Mouse (Mus musculus) erythroblast, embryonic 14.5 days (primary cell): ENCODE data around the gene Emc6. TPM values are rescaled to one million over a fixed set of nuclear protein-coding genes. Genes with fewer than 3 reads are reported as not detected.

Experiments used
- H3K27me3 ChIP-seq: 2 replicates; pipeline ENCODE4 v1.6.1; 2012; ENCODE audit warnings: inconsistent platforms; ENCODE audit not compliant: control insufficient read depth
- H3K36me3 ChIP-seq: 2 replicates; pipeline ENCODE4 v1.6.1; 2012; ENCODE audit warnings: mild to moderate bottlenecking, inconsistent platforms; ENCODE audit not compliant: control insufficient read depth
- H3K4me1 ChIP-seq: 2 replicates; pipeline ENCODE4 v1.6.1; 2012; ENCODE audit warnings: inconsistent platforms; ENCODE audit not compliant: control insufficient read depth
- H3K4me3 ChIP-seq: replicated peaks from 2 replicates; pipeline ENCODE3; 2012; ENCODE audit warnings: moderate library complexity, mild to moderate bottlenecking, inconsistent platforms
- H3K9me3 ChIP-seq: 2 replicates; pipeline ENCODE4 v1.6.1; 2012; ENCODE audit warnings: low read length, inconsistent platforms, mixed read lengths; ENCODE audit not compliant: control insufficient read depth
- GATA1 ChIP-seq: IDR thresholded peaks from 2 replicates; pipeline ENCODE4 v1.6.1; 2012; ENCODE audit warnings: low read length, inconsistent platforms, mixed read lengths
- TAL1 ChIP-seq: IDR thresholded peaks from 3 replicates; pipeline ENCODE4 v1.6.1; 2012; ENCODE audit warnings: low read length, inconsistent platforms, mixed read lengths
- polyA plus RNA-seq: library from polyadenylated mRNA; stranded (reverse); fragments of >175 nt; gene quantifications from 2 replicates; pipeline ENCODE4 v1.2.3, GENCODE M21; 2012

Gene Emc6
- polyA plus RNA-seq, 1 experiment: 19.4 TPM

DNA sequence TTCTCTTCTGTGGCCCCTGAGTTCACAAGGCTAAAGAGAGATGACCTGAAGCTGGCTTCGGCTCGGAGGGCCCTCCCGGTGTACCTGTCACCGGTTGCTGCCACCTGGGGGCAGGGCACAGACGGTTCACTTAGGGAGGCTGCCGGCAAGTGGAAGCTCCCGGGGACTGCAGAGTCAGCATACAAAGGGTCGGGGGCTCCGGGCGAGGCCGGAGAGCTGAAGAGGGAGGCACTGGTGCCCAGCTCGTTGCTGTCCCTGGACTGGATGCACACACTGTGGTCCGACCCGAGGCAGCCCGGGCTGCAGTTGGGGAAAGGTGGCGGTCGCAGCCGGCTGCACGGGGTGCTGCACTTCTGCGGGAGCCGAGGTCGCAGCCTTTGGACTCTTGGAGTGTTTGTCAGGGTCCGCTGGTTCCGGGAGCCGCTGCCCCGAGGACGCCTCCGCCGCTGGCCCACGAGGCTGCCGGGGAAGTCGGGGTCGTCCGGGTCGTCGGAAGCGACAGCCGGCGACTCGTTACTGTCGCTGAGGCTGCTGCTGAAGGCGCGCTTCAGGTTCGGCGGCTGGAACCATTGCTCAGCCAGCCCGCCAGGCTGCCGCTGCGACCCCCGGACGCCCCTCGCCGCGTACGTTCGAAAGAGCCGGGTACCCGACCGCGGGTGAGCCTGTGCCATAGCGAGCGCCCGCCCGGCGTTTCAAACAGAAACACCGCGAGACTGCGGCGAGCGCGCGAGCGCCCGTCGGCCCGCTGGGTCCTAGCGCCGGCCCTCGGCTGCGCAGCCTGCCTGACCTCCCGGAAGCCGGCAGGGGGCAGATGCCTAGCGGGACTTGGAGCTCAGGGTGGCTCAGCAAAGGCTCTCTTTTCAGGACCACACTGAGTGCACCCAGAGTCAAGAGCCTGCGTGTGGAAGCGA is 39.0 kb downstream of the Emc6 start, which contains the start of gene Haspin:
Haspin (minus strand) TSS at position 704 of the 911 bp plus-strand sequence.
- TF ChIP-seq GATA1: no peak
- TF ChIP-seq TAL1: no peak
- no peaks in the 10 kb centered on the region for H3K9me3 ChIP-seq

DNA sequence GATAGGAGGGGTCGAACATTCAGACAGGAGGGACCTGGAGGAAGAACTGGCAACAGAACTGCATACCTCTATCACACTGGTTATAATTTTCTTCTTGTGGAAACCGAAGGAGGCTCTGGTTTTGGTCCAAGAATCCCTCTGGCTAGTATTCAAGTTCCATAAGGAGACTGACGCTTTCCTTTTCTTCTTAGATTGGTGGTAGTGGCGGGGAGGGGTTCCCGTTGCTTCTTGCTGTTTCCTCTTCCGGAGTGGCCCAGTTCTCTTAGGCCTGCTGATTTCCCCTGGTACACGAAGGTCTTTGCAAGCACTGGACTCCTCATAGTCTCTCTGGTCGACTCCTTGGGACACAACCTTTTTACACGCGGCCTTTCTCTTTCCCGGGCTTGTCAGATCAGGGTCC is 39.7 kb downstream of the Emc6 start:
- H3K9me3 ChIP-seq: no peaks in the 10 kb centered on the region
- H3K4me3 ChIP-seq: peak overlapping the region; percentile 79
- H3K27me3 ChIP-seq: no peaks in the 10 kb centered on the region
- TF ChIP-seq GATA1 (no peak), TAL1 (no peak)
- peaks cover 56% of the 10 kb centered on the region for H3K4me1 ChIP-seq
- peaks cover 43% of the 10 kb centered on the region for H3K36me3 ChIP-seq

More for the DNA sequence above, 39.0 kb downstream of the Emc6 start, which contains the start of gene Haspin:
- H3K27me3 ChIP-seq: no peaks in the 10 kb centered on the region
- H3K4me3 ChIP-seq: peak within 1 kb of the TSS; percentile 79
- peaks cover 49% of the 10 kb centered on the region for H3K4me1 ChIP-seq
- peaks cover 36% of the 10 kb centered on the region for H3K36me3 ChIP-seq

DNA sequence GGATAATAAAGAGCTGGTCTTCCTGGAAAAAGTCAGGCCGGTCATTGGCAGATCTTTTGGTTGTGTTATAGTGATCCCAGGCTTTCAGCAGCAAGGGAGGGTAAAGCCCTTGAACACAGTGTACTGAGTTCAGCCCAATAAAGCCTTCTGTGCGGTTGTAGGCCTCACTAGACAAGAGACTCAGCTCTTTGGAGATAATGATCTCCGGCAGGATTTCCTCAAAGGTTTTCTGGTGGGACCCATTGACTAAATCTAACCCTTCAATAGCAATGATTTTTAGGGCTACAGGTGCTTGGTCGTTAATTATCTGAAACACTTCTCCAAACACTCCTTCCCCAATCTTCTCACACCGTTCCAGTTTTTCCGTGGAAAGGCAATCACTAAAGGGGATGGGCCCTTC is 40.2 kb downstream of the Emc6 start:
- Histone ChIP-seq H3K4me3 (peak overlapping the region; percentile 79), H3K36me3 (peaks cover 47% of the 10 kb centered on the region), H3K9me3 (no peaks in the 10 kb centered on the region), H3K27me3 (no peaks in the 10 kb centered on the region), H3K4me1 (peaks cover 56% of the 10 kb centered on the region)
- 0 out of 2 replicates have a peak, but pooled peaks have one; percentile 46 for TF ChIP-seq GATA1
- TF ChIP-seq TAL1: no peak

DNA sequence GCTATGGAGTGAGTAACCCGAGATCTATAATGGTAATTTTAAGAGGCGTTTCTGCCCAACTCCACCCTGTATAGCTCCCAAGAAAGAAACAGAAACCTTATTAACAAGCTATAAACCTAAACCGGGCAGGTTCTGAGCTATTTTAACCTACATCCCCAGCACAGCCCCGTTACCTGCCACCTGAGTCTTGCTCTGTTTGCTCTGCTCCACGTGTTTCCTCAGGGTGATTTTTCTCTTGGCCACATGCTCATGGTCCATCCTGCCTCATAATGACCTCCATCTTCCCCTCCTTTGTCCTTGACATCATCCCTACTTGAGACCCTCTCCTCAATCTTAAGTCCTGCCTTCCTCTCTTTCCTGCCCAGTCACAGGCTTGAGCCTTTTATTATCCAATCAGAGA is 42.6 kb downstream of the Emc6 start:
- Histone ChIP-seq H3K4me3 (peak overlapping the region; percentile 79), H3K36me3 (peaks cover 67% of the 10 kb centered on the region), H3K27me3 (no peaks in the 10 kb centered on the region), H3K4me1 (peaks cover 60% of the 10 kb centered on the region), H3K9me3 (no peaks in the 10 kb centered on the region)
- no peak for TF ChIP-seq TAL1
- TF ChIP-seq GATA1: no peak

DNA sequence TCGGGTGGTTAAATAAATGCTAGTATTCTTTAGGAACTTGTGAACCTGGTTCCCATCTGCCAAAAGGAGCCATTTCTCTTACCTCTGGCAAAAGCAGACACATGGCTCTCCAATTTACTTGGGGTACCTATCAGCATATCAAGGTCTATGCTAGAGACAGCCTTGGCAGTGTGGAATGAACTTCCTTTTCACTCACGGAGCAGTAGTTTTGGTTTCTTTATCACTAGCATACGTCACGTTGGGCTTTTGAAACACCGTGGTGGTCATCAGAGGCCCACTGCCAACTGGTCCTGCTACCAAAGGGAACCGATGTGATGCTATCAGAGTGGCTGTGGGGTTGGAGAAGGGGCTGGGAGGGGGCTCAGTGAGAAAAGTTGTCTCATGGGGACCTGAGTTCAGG is 43.8 kb downstream of the Emc6 start:
- H3K9me3 ChIP-seq: no peaks in the 10 kb centered on the region
- TF ChIP-seq GATA1: no peak
- no peak for TF ChIP-seq TAL1
- no peaks in the 10 kb centered on the region for H3K27me3 ChIP-seq
- peaks cover 72% of the 10 kb centered on the region for H3K36me3 ChIP-seq
- H3K4me3 ChIP-seq: peak overlapping the region; percentile 14
- H3K4me1 ChIP-seq: peaks cover 54% of the 10 kb centered on the region

DNA sequence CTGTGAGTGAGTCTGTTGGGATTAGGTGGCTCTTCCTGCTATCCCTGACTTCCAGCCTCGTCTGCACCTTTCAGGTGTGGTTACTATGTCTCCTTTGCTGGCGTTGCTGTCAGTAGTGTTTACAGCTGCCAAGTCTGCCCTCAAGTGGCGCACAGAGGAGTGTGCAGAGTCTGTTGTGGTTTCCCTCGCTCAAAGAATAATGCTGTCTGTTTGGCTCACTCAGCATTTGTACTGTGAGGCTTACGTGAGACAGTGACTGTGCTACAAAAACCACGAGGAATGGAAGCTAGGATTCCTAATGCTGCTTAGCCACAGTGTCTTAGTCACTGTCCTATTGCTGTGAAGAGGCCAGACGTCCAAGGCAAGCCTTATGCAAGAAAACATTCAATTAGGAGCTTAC is 45.8 kb downstream of the Emc6 start:
- Histone ChIP-seq H3K4me1 (peaks cover 42% of the 10 kb centered on the region), H3K36me3 (peaks cover 76% of the 10 kb centered on the region), H3K27me3 (no peaks in the 10 kb centered on the region), H3K9me3 (no peaks in the 10 kb centered on the region), H3K4me3 (no peak overlapping the region)
- TF ChIP-seq GATA1: no peak
- no peak for TF ChIP-seq TAL1

DNA sequence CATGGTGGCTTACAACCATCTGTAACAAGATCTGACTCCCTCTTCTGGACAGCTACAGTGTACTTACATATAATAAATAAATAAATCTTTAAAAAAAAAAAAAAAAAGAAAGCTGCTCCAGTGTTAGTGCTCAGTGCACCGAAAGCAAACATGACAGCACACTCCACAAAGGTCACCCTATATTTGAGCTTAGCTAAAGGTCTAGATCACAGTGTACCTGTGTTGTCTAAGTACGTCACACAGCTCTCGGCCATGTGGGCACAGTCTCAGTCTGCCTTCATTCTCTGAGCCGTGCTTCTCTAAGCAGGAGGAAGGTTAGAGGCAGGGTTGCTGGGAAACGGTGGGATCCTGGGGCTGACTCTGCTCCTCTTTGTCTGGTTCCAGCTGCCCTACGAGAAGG is 50.3 kb downstream of the Emc6 start:
- no peak for TF ChIP-seq GATA1
- TF ChIP-seq TAL1: no peak
- H3K9me3 ChIP-seq: no peaks in the 10 kb centered on the region
- no peaks in the 10 kb centered on the region for H3K27me3 ChIP-seq
- H3K36me3 ChIP-seq: peaks cover 43% of the 10 kb centered on the region
- H3K4me1 ChIP-seq: peaks cover 4% of the 10 kb centered on the region
- H3K4me3 ChIP-seq: no peak overlapping the region

Other genes with a start within 250 kb of the Emc6 start
- 0.19 TPM in 2 replicates for gene Atp2a3, start 215.9 kb downstream of the Emc6 start, polyA plus RNA-seq
- 0.12 TPM in 2 replicates for gene P2rx1, start 177.9 kb downstream of the Emc6 start, polyA plus RNA-seq
- 0.01 and 0.02 TPM in 2 replicates for gene Camkk1, start 158.0 kb downstream of the Emc6 start, polyA plus RNA-seq
- gene Ncbp3, start 129.3 kb downstream of the Emc6 start, polyA plus RNA-seq: 0.19 and 0.34 TPM in 2 replicates
- not detected in 2 replicates for gene Itgae, start 86.5 kb downstream of the Emc6 start, polyA plus RNA-seq
- gene Haspin, start 38.7 kb downstream of the Emc6 start, polyA plus RNA-seq: 1.2 and 1.4 TPM in 2 replicates
- not detected in 2 replicates for gene P2rx5, start 16.6 kb downstream of the Emc6 start, polyA plus RNA-seq
- gene Tax1bp3, start within 50 bp of the Emc6 start, polyA plus RNA-seq: 0.36 and 1.1 TPM in 2 replicates
- 0.35 and 0.54 TPM in 2 replicates for gene Ctns, start 22.0 kb upstream of the Emc6 start, polyA plus RNA-seq
- gene Shpk, start 22.4 kb upstream of the Emc6 start, polyA plus RNA-seq: 0.03 and 0.05 TPM in 2 replicates
- not detected in 2 replicates for gene Trpv1, start 57.3 kb upstream of the Emc6 start, polyA plus RNA-seq
- 0.01 TPM in 1 of 2 replicates, not detected in the other for gene Trpv3, start 90.4 kb upstream of the Emc6 start, polyA plus RNA-seq
- not detected in 2 replicates for gene Aspa, start 152.6 kb upstream of the Emc6 start, polyA plus RNA-seq
- not detected in 2 replicates for gene Gm49340, start 152.7 kb upstream of the Emc6 start, polyA plus RNA-seq
- gene Spata22, start 152.7 kb upstream of the Emc6 start, polyA plus RNA-seq: not detected in 2 replicates
- gene Olfr20, start 173.7 kb upstream of the Emc6 start, polyA plus RNA-seq: not detected in 2 replicates
- gene Olfr376, start 194.2 kb upstream of the Emc6 start, polyA plus RNA-seq: not detected in 2 replicates
- not detected in 2 replicates for gene Olfr1, start 222.6 kb upstream of the Emc6 start, polyA plus RNA-seq